Mouse (Mus musculus) cortical plate, adult 2 months (tissue): ENCODE results near the gene Zscan4d. TPM values are rescaled to one million over a fixed set of nuclear protein-coding genes. Genes with fewer than 3 reads are reported as not detected.
"Not testable (repeated sequence)": the region's sequence is repeated elsewhere in the genome, so short reads cannot be mapped to it uniquely, and the experiment has no call there.

Experiments used
- H3K27ac ChIP-seq: fragments of 200-500 bp; 2 replicates; pipeline ENCODE4 v1.5.1; 2012; ENCODE audit warnings: low read length, control low read depth, inconsistent platforms; ENCODE audit not compliant: insufficient read depth
- H3K4me1 ChIP-seq: fragments of 200-500 bp; 2 replicates; pipeline ENCODE4 v1.6.1; 2011; ENCODE audit warnings: low read length; ENCODE audit not compliant: control insufficient read depth, insufficient read depth
- H3K4me3 ChIP-seq: fragments of 200-500 bp; 2 replicates; pipeline ENCODE4 v1.5.1; 2011; ENCODE audit warnings: mild to moderate bottlenecking, low read length, control low read depth; ENCODE audit not compliant: insufficient read depth
- polyA plus RNA-seq: library from polyadenylated mRNA; depleted of rRNA; stranded (reverse); fragments of >200 nt; gene quantifications from 2 replicates; pipeline ENCODE4 v1.2.3, GENCODE M21; 2012; rRNA removed

Zscan4d gene
- polyA plus RNA-seq = not detected in 2 replicates

- not testable (repeated sequence) for H3K4me3 ChIP-seq, H3K27ac ChIP-seq, H3K4me1 ChIP-seq
These were observed at the start of gene Zscan4d for GRCm38 (mm10) chr7:11166059-11166458. Gene Zscan4d, minus strand, starts transcription at chr7:11166159.

GRCm38 (mm10) chr7:11158036-11158435 lies 7.9 kb downstream of the Zscan4d start:
- not testable (repeated sequence) for H3K4me3 ChIP-seq, H3K27ac ChIP-seq, H3K4me1 ChIP-seq

Other genes starting within 250 kb of the Zscan4d start
- gene Zscan4c, start 160.4 kb downstream of the Zscan4d start, polyA plus RNA-seq = not detected in 2 replicates
- gene Zscan4-ps1, start 96.5 kb downstream of the Zscan4d start, polyA plus RNA-seq = not detected in 2 replicates
- gene Zscan4e, start 144.5 kb upstream of the Zscan4d start, polyA plus RNA-seq = not detected in 2 replicates
- gene Zscan4f, start 231.8 kb upstream of the Zscan4d start, polyA plus RNA-seq = not detected in 2 replicates